8 mouse cellular contexts compared by ENCODE assay signal in the genomic region with DNA sequence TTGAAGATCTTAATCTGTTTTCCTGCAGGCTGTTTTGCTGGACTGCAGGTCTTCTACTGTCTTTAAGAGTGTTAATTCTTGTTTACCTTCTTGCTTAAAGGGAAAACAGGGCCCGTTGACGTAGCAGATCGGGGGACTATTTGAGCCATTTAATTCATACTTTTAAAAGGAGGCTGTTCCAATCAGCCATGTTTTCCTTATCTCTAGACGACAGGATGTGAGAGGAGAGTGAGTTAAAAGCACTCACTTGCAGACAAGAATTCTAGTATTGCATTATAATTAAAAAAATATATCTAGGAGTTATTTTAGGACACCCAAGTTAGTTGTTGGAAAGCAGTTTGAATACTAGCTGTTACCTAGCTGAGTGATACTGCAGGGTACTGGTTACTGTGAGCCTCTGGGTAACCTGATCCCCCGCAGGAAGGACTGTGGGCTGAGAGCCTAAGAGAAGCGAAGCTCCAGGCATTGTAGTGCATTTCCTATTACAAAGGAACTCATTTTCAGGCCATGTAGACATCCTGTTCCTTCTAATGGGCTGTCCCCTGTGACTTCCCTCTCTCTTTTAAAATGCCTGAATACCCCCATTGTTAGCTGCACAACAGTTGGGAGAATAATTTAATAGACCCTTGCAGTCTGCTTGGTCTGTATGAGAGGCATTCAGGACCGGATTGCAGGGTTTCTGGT. TPM values are rescaled to one million over a fixed set of nuclear protein-coding genes. Genes with fewer than 3 reads are reported as not detected.
DNase-seq lines count a peak whose midpoint lies in the region; ATAC-seq lines count a peak whose summit lies in the region.

No protein-coding gene starts in this region.

- peak overlapping the region; percentile 97 for H3K9ac ChIP-seq in kidney, embryonic 16.5 days (replicated peaks; ENCODE audit: low read length)

- intact Hi-C loops in gastrocnemius, postnatal 36 days (cut with DNase I): no loop called here

- WGBS in kidney, embryonic 16.5 days: 4% methylated on average over 7 of the region's 7 CpGs

- H3K27me3 ChIP-seq in kidney, embryonic 16.5 days (ENCODE audit: insufficient read depth, low read length): no peaks in the 10 kb centered on the region

- no peaks in the 10 kb centered on the region for H3K9me3 ChIP-seq in kidney, embryonic 16.5 days (ENCODE audit: low read length)

- H3K27ac ChIP-seq in kidney, embryonic 16.5 days (ENCODE audit: low read length): peak overlapping the region; percentile 100

- DNase-seq in gastrocnemius, adult 18-20 months (ENCODE audit: low spot score): peak; percentile 32
- no peak for DNase-seq in gastrocnemius, postnatal 36 days
- peak; percentile 32 for DNase-seq in T-cell, adult 2 months (ENCODE audit: low spot score)
- DNase-seq in heart, adult 9 months (ENCODE audit: low spot score in 2 of 2): peak; percentile 63 to 87
- peak; percentile 37 to 58 for DNase-seq in lung, postnatal 4 days
- no peak for DNase-seq in urinary bladder, postnatal 4 days (ENCODE audit: low spot score in 2 of 2)
- DNase-seq in cerebellum, adult 9-11 months: no peak

- no peak for ATAC-seq in kidney, embryonic 16.5 days (ENCODE audit: low FRiP score, low TSS enrichment)

- H3K4me2 ChIP-seq in kidney, embryonic 16.5 days (replicated peaks; ENCODE audit: low read depth, low read length): peak overlapping the region; percentile 85

- peaks cover 54% of the 10 kb centered on the region for H3K4me1 ChIP-seq in kidney, embryonic 16.5 days (ENCODE audit: insufficient read depth, low read length)

- peaks cover 14% of the 10 kb centered on the region for H3K36me3 ChIP-seq in kidney, embryonic 16.5 days (ENCODE audit: insufficient read depth, low read length)

- H3K4me3 ChIP-seq in kidney, embryonic 16.5 days (ENCODE audit: low read length): peak overlapping the region; percentile 90

RNA-seq across cellular contexts. Expression of gene Dusp6, which starts 2.1 kb away (rescaled TPM):
- total RNA-seq in gastrocnemius, adult 18-20 months (2021): 10 to 100 TPM in 1 of 2 experiments, 1 to 10 TPM in 1; 7.2 to 12.4 TPM
- total RNA-seq in gastrocnemius, postnatal 36 days (2021): 10 to 100 TPM; 16.4 to 17.4 TPM
- 87.9 and 95.9 TPM in 2 replicates for polyA plus RNA-seq in kidney, embryonic 16.5 days (2015; fragmentation: Nextera tagmentation; extraction: Ambion mirVana)

Comparison
In these comparisons a context has a peak if more than half of its experiments do, and no peak if none do; other contexts are left out.
1. DNase-seq: peak in gastrocnemius, adult 18-20 months (single experiment), T-cell, adult 2 months (single experiment), heart, adult 9 months (2 of 2) and lung, postnatal 4 days (2 of 2); none in gastrocnemius, postnatal 36 days (0 of 2), urinary bladder, postnatal 4 days (0 of 2) and cerebellum, adult 9-11 months (single experiment).